Mouse (Mus musculus): Measurements from ENCODE around the gene Shd. TPM values are rescaled to one million over a fixed set of nuclear protein-coding genes. Genes with fewer than 3 reads are reported as not detected.

Shd gene
- polyA plus RNA-seq, 1 experiment from 2014 or later: 11.0 TPM

DNA sequence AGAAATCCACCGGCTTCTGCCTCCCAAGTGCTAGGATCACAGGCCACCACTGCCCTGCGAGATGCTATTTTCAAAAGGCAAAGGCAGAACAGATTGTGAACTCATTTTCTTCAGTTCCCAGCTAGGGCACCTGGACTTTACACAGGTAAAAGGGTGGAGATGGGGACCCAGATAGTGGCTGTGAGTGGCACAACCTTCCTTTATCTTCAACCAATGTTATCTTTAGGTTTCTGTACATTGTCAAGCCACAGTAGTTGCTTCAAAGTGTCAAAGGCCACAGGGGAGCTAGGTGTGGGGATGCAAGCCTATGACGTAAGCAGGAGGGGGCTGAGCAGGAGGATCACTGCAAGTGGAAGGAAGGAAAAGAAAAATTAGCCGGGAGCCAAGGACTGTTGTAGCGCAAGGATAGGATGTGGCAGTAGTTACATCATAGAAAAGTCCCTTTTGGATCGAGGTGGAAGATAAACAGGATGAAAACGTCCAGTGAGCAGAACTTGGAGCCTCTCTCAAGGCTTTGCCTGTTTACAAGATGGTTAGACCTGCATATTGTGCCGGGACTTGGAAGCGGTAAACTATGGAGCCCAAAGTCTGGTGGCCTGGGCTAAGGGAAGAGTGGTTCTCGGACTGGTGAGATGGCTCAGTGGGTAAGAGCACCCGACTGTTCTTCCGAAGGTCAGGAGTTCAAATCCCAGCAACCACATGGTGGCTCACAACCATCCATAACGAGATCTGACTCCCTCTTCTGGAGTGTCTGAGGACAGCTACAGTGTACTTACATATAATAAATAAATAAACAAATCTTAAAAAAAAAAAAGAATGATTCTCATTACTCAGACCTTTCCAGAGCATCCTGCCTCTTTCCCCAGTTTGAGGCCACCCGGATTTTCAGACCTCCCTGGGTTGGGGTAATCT lies 37.4 kb downstream of the Shd start:
- Histone ChIP-seq H3K27ac (replicated peaks; ENCODE audit: low read depth, low read length) (peak overlapping the region; percentile 62), H3K27me3 (replicated peaks; ENCODE audit: control insufficient read depth, insufficient read depth, low read length) (no peaks in the 10 kb centered on the region)
- peak; percentile 20 for ATAC-seq (ENCODE audit: low read depth)

DNA sequence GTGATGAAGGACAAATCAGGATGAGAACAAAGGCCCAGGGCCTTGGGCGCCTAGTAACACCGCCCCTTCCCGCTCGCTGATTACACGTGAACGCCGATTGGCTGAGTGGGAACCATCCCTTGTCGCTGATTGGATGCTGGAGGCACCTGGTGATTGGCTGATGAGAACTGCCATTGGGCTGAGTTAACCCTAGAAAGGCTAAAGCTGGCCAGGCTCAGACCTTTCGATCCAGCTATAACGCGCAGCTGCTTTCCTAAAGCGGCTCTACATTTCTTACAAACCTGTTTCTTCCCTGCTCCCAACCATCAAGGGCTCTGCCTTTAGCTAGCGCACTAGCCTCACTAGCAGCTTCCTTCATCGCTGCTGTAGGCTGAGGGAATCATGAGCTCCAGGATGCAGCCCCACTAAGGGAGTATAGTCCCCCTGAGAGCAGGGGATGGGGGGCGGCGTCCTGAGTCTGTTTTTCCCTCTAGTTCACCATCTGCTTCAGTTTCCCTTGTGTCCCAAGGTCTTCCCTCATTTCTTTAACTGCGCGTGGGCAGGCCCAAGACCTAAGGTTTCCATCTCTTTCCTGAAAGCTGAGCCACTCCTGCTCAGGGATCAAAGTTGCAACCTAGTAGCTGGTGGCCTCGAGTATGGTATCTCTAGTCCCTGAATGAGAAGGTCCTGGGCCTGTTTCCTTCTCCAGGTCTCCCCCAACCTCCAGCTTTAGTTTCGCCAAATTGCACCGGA lies 38.3 kb downstream of the Shd start:
- peak overlapping the region; percentile 73 for H3K4me3 ChIP-seq (ENCODE audit: low read depth, low read length)
- peak; percentile 94 for ATAC-seq (ENCODE audit: low read depth)
- under 1% methylated on average over 21 of the region's 21 CpGs for WGBS

More for the DNA sequence above, 37.4 kb downstream of the Shd start:
- Histone ChIP-seq H3K4me3 (ENCODE audit: low read depth, low read length) (peak overlapping the region; percentile 73), H3K36me3 (ENCODE audit: control insufficient read depth, insufficient read depth, low read length) (peaks cover 15% of the 10 kb centered on the region), H3K4me2 (ENCODE audit: low read depth, low read length) (peak overlapping the region; percentile 100), H3K9ac (ENCODE audit: low read depth, low read length) (peak overlapping the region; percentile 36), H3K9me3 (ENCODE audit: control insufficient read depth, low read length) (no peaks in the 10 kb centered on the region), H3K4me1 (ENCODE audit: control insufficient read depth, insufficient read depth, low read length) (peaks cover 14% of the 10 kb centered on the region; the same call in 1 of the 2 replicates)
- 30% methylated on average over 13 of the region's 14 CpGs for WGBS
- no peak for DNase-seq (ENCODE audit: low spot score)

GRCm38 (mm10) chr17:56009088-56009961 lies 39.1 kb downstream of the Shd start:
- H3K36me3 ChIP-seq (ENCODE audit: control insufficient read depth, insufficient read depth, low read length): peaks cover 25% of the 10 kb centered on the region
- peak overlapping the region; percentile 77 for H3K9ac ChIP-seq (ENCODE audit: low read depth, low read length)
- ATAC-seq (ENCODE audit: low read depth): peak; percentile 93
- peak overlapping the region; percentile 94 for H3K27ac ChIP-seq (replicated peaks; ENCODE audit: low read depth, low read length)
- peaks cover 14% of the 10 kb centered on the region; the same call in 1 of the 2 replicates for H3K4me1 ChIP-seq (ENCODE audit: control insufficient read depth, insufficient read depth, low read length)
- no peaks in the 10 kb centered on the region for H3K9me3 ChIP-seq (ENCODE audit: control insufficient read depth, low read length)
- H3K4me2 ChIP-seq (ENCODE audit: low read depth, low read length): peak overlapping the region; percentile 100
- DNase-seq (ENCODE audit: low spot score): peak; percentile 97
- peak overlapping the region; percentile 73 for H3K4me3 ChIP-seq (ENCODE audit: low read depth, low read length)
- H3K27me3 ChIP-seq (replicated peaks; ENCODE audit: control insufficient read depth, insufficient read depth, low read length): no peaks in the 10 kb centered on the region
- under 1% methylated on average over 48 of the region's 62 CpGs for WGBS

More for the DNA sequence above, 38.3 kb downstream of the Shd start:
- DNase-seq (ENCODE audit: low spot score): peak; percentile 99
- Histone ChIP-seq H3K27me3 (replicated peaks; ENCODE audit: control insufficient read depth, insufficient read depth, low read length) (no peaks in the 10 kb centered on the region), H3K4me1 (ENCODE audit: control insufficient read depth, insufficient read depth, low read length) (peaks cover 14% of the 10 kb centered on the region; the same call in 1 of the 2 replicates), H3K36me3 (ENCODE audit: control insufficient read depth, insufficient read depth, low read length) (peaks cover 21% of the 10 kb centered on the region), H3K27ac (replicated peaks; ENCODE audit: low read depth, low read length) (peak overlapping the region; percentile 94), H3K9ac (ENCODE audit: low read depth, low read length) (peak overlapping the region; percentile 77), H3K4me2 (ENCODE audit: low read depth, low read length) (peak overlapping the region; percentile 100), H3K9me3 (ENCODE audit: control insufficient read depth, low read length) (no peaks in the 10 kb centered on the region)

- no peak for ATAC-seq (ENCODE audit: low read depth)
- peak overlapping the region; percentile 94; the same call in 1 of the 2 replicates for H3K27ac ChIP-seq (replicated peaks; ENCODE audit: low read depth, low read length)
These were observed 39.6 kb downstream of the Shd start for GRCm38 (mm10) chr17:56009962-56010240.

GRCm38 (mm10) chr17:56010255-56010654 lies 40.0 kb downstream of the Shd start:
- Histone ChIP-seq H3K9me3 (ENCODE audit: control insufficient read depth, low read length) (no peaks in the 10 kb centered on the region), H3K27ac (replicated peaks; ENCODE audit: low read depth, low read length) (no peak overlapping the region), H3K4me1 (ENCODE audit: control insufficient read depth, insufficient read depth, low read length) (peaks cover 14% of the 10 kb centered on the region; the same call in 1 of the 2 replicates), H3K9ac (ENCODE audit: low read depth, low read length) (peak overlapping the region; percentile 77), H3K4me3 (ENCODE audit: low read depth, low read length) (peak overlapping the region; percentile 73), H3K36me3 (ENCODE audit: control insufficient read depth, insufficient read depth, low read length) (peaks cover 31% of the 10 kb centered on the region), H3K4me2 (ENCODE audit: low read depth, low read length) (peak overlapping the region; percentile 100), H3K27me3 (replicated peaks; ENCODE audit: control insufficient read depth, insufficient read depth, low read length) (no peaks in the 10 kb centered on the region)
- no peak for ATAC-seq (ENCODE audit: low read depth)
- 66% methylated on average over 14 of the region's 14 CpGs for WGBS
- DNase-seq (ENCODE audit: low spot score): no peak

More at GRCm38 (mm10) chr17:56009962-56010240, 39.6 kb downstream of the Shd start:
- Histone ChIP-seq H3K4me2 (ENCODE audit: low read depth, low read length) (peak overlapping the region; percentile 100), H3K4me3 (ENCODE audit: low read depth, low read length) (peak overlapping the region; percentile 73), H3K27me3 (replicated peaks; ENCODE audit: control insufficient read depth, insufficient read depth, low read length) (no peaks in the 10 kb centered on the region), H3K4me1 (ENCODE audit: control insufficient read depth, insufficient read depth, low read length) (peaks cover 14% of the 10 kb centered on the region; the same call in 1 of the 2 replicates), H3K36me3 (ENCODE audit: control insufficient read depth, insufficient read depth, low read length) (peaks cover 27% of the 10 kb centered on the region), H3K9me3 (ENCODE audit: control insufficient read depth, low read length) (no peaks in the 10 kb centered on the region), H3K9ac (ENCODE audit: low read depth, low read length) (peak overlapping the region; percentile 77)
- WGBS: 10% methylated on average over 2 of the region's 2 CpGs
- DNase-seq (ENCODE audit: low spot score): no peak

GRCm38 (mm10) chr17:56010681-56011080 lies 40.4 kb downstream of the Shd start:
- peaks cover 35% of the 10 kb centered on the region for H3K36me3 ChIP-seq (ENCODE audit: control insufficient read depth, insufficient read depth, low read length)
- H3K27ac ChIP-seq (replicated peaks; ENCODE audit: low read depth, low read length): no peak overlapping the region
- DNase-seq (ENCODE audit: low spot score) (no peak), ATAC-seq (ENCODE audit: low read depth) (no peak)
- WGBS: 7% methylated on average over 9 of the region's 9 CpGs
- peak overlapping the region; percentile 100 for H3K4me2 ChIP-seq (ENCODE audit: low read depth, low read length)
- peaks cover 14% of the 10 kb centered on the region; the same call in 1 of the 2 replicates for H3K4me1 ChIP-seq (ENCODE audit: control insufficient read depth, insufficient read depth, low read length)
- no peaks in the 10 kb centered on the region for H3K9me3 ChIP-seq (ENCODE audit: control insufficient read depth, low read length)
- H3K27me3 ChIP-seq (replicated peaks; ENCODE audit: control insufficient read depth, insufficient read depth, low read length): no peaks in the 10 kb centered on the region
- no peak overlapping the region for H3K9ac ChIP-seq (ENCODE audit: low read depth, low read length)
- H3K4me3 ChIP-seq (ENCODE audit: low read depth, low read length): peak overlapping the region; percentile 73; the same call in 1 of the 2 replicates

DNA sequence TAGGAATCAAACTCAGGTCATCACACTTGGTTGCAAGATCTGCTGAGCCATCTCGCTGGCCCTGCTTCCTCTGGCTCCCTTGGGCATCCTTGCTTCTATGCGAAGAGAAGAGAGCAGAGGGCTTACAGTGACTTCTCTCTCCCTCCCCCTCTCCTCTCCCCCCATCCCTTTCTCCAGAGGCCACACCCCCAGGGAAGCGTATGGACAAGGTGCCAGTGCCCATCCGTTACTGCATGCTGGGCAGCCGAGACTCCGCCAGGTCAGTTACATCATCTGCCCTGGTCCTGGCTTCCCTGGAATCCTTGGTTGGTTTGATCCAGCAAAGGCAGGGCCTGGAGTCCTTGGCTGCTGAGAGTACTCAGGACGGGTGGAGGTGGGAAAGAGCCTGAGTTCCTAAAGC lies 41.2 kb downstream of the Shd start:
- H3K9ac ChIP-seq (ENCODE audit: low read depth, low read length): no peak overlapping the region
- H3K27me3 ChIP-seq (replicated peaks; ENCODE audit: control insufficient read depth, insufficient read depth, low read length): no peaks in the 10 kb centered on the region
- no peak overlapping the region for H3K4me3 ChIP-seq (ENCODE audit: low read depth, low read length)
- no peak overlapping the region for H3K4me2 ChIP-seq (ENCODE audit: low read depth, low read length)
- no peak for ATAC-seq (ENCODE audit: low read depth)
- no peaks in the 10 kb centered on the region for H3K9me3 ChIP-seq (ENCODE audit: control insufficient read depth, low read length)
- H3K27ac ChIP-seq (replicated peaks; ENCODE audit: low read depth, low read length): no peak overlapping the region
- peaks cover 14% of the 10 kb centered on the region; the same call in 1 of the 2 replicates for H3K4me1 ChIP-seq (ENCODE audit: control insufficient read depth, insufficient read depth, low read length)
- DNase-seq (ENCODE audit: low spot score): no peak
- WGBS: 85% methylated on average over 7 of the region's 7 CpGs
- H3K36me3 ChIP-seq (ENCODE audit: control insufficient read depth, insufficient read depth, low read length): peaks cover 43% of the 10 kb centered on the region

DNA sequence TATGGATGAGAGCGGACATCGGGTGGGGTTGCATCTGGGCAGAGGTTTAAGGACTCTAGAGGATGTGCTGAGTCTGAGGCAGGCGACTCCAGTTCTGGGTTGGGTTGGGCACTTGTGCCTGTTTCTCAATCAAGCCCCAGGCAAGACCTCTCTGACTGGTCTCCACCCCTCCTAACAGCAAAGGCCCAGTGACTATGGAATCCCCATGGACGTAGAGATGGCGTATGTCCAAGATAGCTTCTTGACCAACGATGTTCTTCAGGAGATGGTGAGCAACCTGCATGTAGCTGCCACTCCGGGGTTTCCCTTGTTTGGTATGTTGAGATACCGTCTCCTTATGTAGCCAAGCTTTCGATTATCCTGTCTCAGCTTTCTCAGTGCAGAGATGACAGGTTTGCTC lies 45.0 kb downstream of the Shd start:
- Histone ChIP-seq H3K9ac (ENCODE audit: low read depth, low read length) (no peak overlapping the region), H3K36me3 (ENCODE audit: control insufficient read depth, insufficient read depth, low read length) (peaks cover 79% of the 10 kb centered on the region), H3K4me3 (ENCODE audit: low read depth, low read length) (no peak overlapping the region), H3K9me3 (ENCODE audit: control insufficient read depth, low read length) (no peaks in the 10 kb centered on the region), H3K27ac (replicated peaks; ENCODE audit: low read depth, low read length) (no peak overlapping the region), H3K4me2 (ENCODE audit: low read depth, low read length) (no peak overlapping the region), H3K27me3 (replicated peaks; ENCODE audit: control insufficient read depth, insufficient read depth, low read length) (no peaks in the 10 kb centered on the region), H3K4me1 (ENCODE audit: control insufficient read depth, insufficient read depth, low read length) (peaks cover 7% of the 10 kb centered on the region; the same call in 1 of the 2 replicates)
- WGBS: 89% methylated on average over 9 of the region's 9 CpGs
- ATAC-seq (ENCODE audit: low read depth): no peak
- no peak for DNase-seq (ENCODE audit: low spot score)
